Mouse (Mus musculus) midbrain, embryonic 10.5 days (tissue): ENCODE data around the gene Epha3. TPM values are rescaled to one million over a fixed set of nuclear protein-coding genes. Genes with fewer than 3 reads are reported as not detected.

ENCODE experiments used
- DNase-seq: peaks from one replicate; pipeline ENCODE4 v3.0.0-alpha.2; 2017; ENCODE audit warnings: low spot score
- H3K27ac ChIP-seq: fragments of 300-500 bp; sonication (generic); replicated peaks from 2 replicates; pipeline ENCODE4 v1.5.1; 2016; ENCODE audit warnings: mild to moderate bottlenecking
- H3K27me3 ChIP-seq: fragments of 300-500 bp; sonication (generic); 2 replicates; pipeline ENCODE4 v1.6.1; 2016; ENCODE audit warnings: low read depth, mild to moderate bottlenecking; ENCODE audit not compliant: poor library complexity, severe bottlenecking
- H3K36me3 ChIP-seq: fragments of 300-500 bp; sonication (generic); 2 replicates; pipeline ENCODE4 v1.6.1; 2016; ENCODE audit warnings: mild to moderate bottlenecking, moderate library complexity
- H3K4me1 ChIP-seq: fragments of 300-500 bp; sonication (generic); 2 replicates; pipeline ENCODE4 v1.6.1; 2016
- H3K4me3 ChIP-seq: fragments of 300-500 bp; sonication (generic); 2 replicates; pipeline ENCODE4 v1.5.1; 2016; ENCODE audit warnings: mild to moderate bottlenecking, moderate library complexity
- H3K9me3 ChIP-seq: fragments of 300-500 bp; sonication (generic); replicated peaks from 2 replicates; pipeline ENCODE4 v1.6.1; 2016; ENCODE audit warnings: mild to moderate bottlenecking
- WGBS: fragments of 180-500 bp; shearing (Covaris S2); methylation state at CpG from one replicate; pipeline ENCODE4 v1.1.7; 2016; 5-methylcytosine and 5-hydroxymethylcytosine counted together
- polyA plus RNA-seq: library from polyadenylated mRNA; unstranded; fragments of >200 nt; fragmentation: Nextera tagmentation; extraction: Ambion mirVana; gene quantifications from 2 replicates; pipeline ENCODE4 v1.2.1, GENCODE M21; 2016

The Epha3 gene
- polyA plus RNA-seq, 1 experiment from 2014 or later: 26.7 TPM

GRCm38 (mm10) chr16:63816672-63817071 lies 47.3 kb downstream of the Epha3 start:
- Histone ChIP-seq H3K4me3 (no peak overlapping the region), H3K4me1 (peaks cover 24% of the 10 kb centered on the region), H3K36me3 (no peaks in the 10 kb centered on the region), H3K9me3 (no peaks in the 10 kb centered on the region), H3K27me3 (no peaks in the 10 kb centered on the region), H3K27ac (peak overlapping the region; percentile 52; the same call in 1 of the 2 replicates)
- DNase-seq: no peak
- 40% methylated on average over 1 of the region's 1 CpGs for WGBS

GRCm38 (mm10) chr16:63809871-63810270 lies 54.1 kb downstream of the Epha3 start:
- no peak overlapping the region for H3K27ac ChIP-seq
- no peak for DNase-seq
- H3K9me3 ChIP-seq: no peaks in the 10 kb centered on the region
- H3K4me3 ChIP-seq: no peak overlapping the region
- WGBS: 89% methylated on average over 5 of the region's 5 CpGs
- no peaks in the 10 kb centered on the region for H3K36me3 ChIP-seq
- peaks cover 16% of the 10 kb centered on the region for H3K4me1 ChIP-seq
- H3K27me3 ChIP-seq: no peaks in the 10 kb centered on the region

GRCm38 (mm10) chr16:63808991-63809390 lies 55.0 kb downstream of the Epha3 start:
- Histone ChIP-seq H3K4me3 (no peak overlapping the region), H3K4me1 (peaks cover 16% of the 10 kb centered on the region), H3K36me3 (no peaks in the 10 kb centered on the region), H3K27me3 (no peaks in the 10 kb centered on the region), H3K27ac (no peak overlapping the region), H3K9me3 (no peaks in the 10 kb centered on the region)
- DNase-seq: no peak

GRCm38 (mm10) chr16:63806437-63807129 lies 57.4 kb downstream of the Epha3 start:
- no peak overlapping the region for H3K4me3 ChIP-seq
- 35% methylated on average over 5 of the region's 5 CpGs for WGBS
- H3K27ac ChIP-seq: 0 out of 2 replicates have a peak overlapping the region, but pooled peaks have one; percentile 19
- H3K36me3 ChIP-seq: no peaks in the 10 kb centered on the region
- H3K27me3 ChIP-seq: no peaks in the 10 kb centered on the region
- peak; percentile 45 for DNase-seq
- peaks cover 16% of the 10 kb centered on the region for H3K4me1 ChIP-seq
- no peaks in the 10 kb centered on the region for H3K9me3 ChIP-seq

GRCm38 (mm10) chr16:63806025-63806424 lies 58.0 kb downstream of the Epha3 start:
- no peak overlapping the region for H3K27ac ChIP-seq
- H3K4me1 ChIP-seq: peaks cover 16% of the 10 kb centered on the region
- no peaks in the 10 kb centered on the region for H3K27me3 ChIP-seq
- WGBS: 83% methylated on average over 3 of the region's 3 CpGs
- no peaks in the 10 kb centered on the region for H3K9me3 ChIP-seq
- H3K36me3 ChIP-seq: no peaks in the 10 kb centered on the region
- no peak for DNase-seq
- H3K4me3 ChIP-seq: no peak overlapping the region

GRCm38 (mm10) chr16:63801436-63801835 lies 62.5 kb downstream of the Epha3 start:
- WGBS: 88% methylated on average over 3 of the region's 3 CpGs
- H3K36me3 ChIP-seq: no peaks in the 10 kb centered on the region
- H3K4me1 ChIP-seq: peaks cover 6% of the 10 kb centered on the region
- no peak for DNase-seq
- H3K27ac ChIP-seq: no peak overlapping the region
- H3K27me3 ChIP-seq: no peaks in the 10 kb centered on the region
- H3K4me3 ChIP-seq: no peak overlapping the region
- no peaks in the 10 kb centered on the region for H3K9me3 ChIP-seq

- WGBS: 86% methylated on average over 2 of the region's 2 CpGs
- DNase-seq: no peak
- H3K4me1 ChIP-seq: no peaks in the 10 kb centered on the region
- no peaks in the 10 kb centered on the region for H3K9me3 ChIP-seq
- H3K27ac ChIP-seq: no peak overlapping the region
- no peaks in the 10 kb centered on the region for H3K27me3 ChIP-seq
- no peaks in the 10 kb centered on the region for H3K36me3 ChIP-seq
- H3K4me3 ChIP-seq: no peak overlapping the region
Observed at GRCm38 (mm10) chr16:63798341-63798740, 65.6 kb downstream of the Epha3 start.

- Histone ChIP-seq H3K36me3 (no peaks in the 10 kb centered on the region), H3K4me1 (no peaks in the 10 kb centered on the region), H3K27ac (no peak overlapping the region), H3K4me3 (no peak overlapping the region), H3K9me3 (no peaks in the 10 kb centered on the region), H3K27me3 (no peaks in the 10 kb centered on the region)
- no peak for DNase-seq
- WGBS: 90% methylated on average over 5 of the region's 5 CpGs
Observed at GRCm38 (mm10) chr16:63794292-63794691, 69.7 kb downstream of the Epha3 start.

GRCm38 (mm10) chr16:63793805-63794204 lies 70.2 kb downstream of the Epha3 start:
- no peaks in the 10 kb centered on the region for H3K9me3 ChIP-seq
- no peak overlapping the region for H3K27ac ChIP-seq
- no peak overlapping the region for H3K4me3 ChIP-seq
- no peak for DNase-seq
- no peaks in the 10 kb centered on the region for H3K4me1 ChIP-seq
- H3K36me3 ChIP-seq: no peaks in the 10 kb centered on the region
- H3K27me3 ChIP-seq: no peaks in the 10 kb centered on the region
- WGBS: 95% methylated on average over 1 of the region's 1 CpGs

- WGBS: 90% methylated on average over 2 of the region's 2 CpGs
- no peaks in the 10 kb centered on the region for H3K27me3 ChIP-seq
- no peak overlapping the region for H3K4me3 ChIP-seq
- no peak overlapping the region for H3K27ac ChIP-seq
- no peak for DNase-seq
- no peaks in the 10 kb centered on the region for H3K36me3 ChIP-seq
- H3K4me1 ChIP-seq: no peaks in the 10 kb centered on the region
- no peaks in the 10 kb centered on the region for H3K9me3 ChIP-seq
Observed at GRCm38 (mm10) chr16:63792084-63792483, 71.9 kb downstream of the Epha3 start.

GRCm38 (mm10) chr16:63783544-63783943 lies 80.4 kb downstream of the Epha3 start:
- DNase-seq: no peak
- H3K4me3 ChIP-seq: no peak overlapping the region
- no peaks in the 10 kb centered on the region for H3K4me1 ChIP-seq
- H3K9me3 ChIP-seq: no peaks in the 10 kb centered on the region
- no peak overlapping the region for H3K27ac ChIP-seq
- H3K36me3 ChIP-seq: no peaks in the 10 kb centered on the region
- WGBS: 93% methylated on average over 7 of the region's 7 CpGs
- no peaks in the 10 kb centered on the region for H3K27me3 ChIP-seq

GRCm38 (mm10) chr16:63782101-63782500 lies 81.9 kb downstream of the Epha3 start:
- H3K4me1 ChIP-seq: no peaks in the 10 kb centered on the region
- WGBS: 79% methylated on average over 1 of the region's 1 CpGs
- no peak for DNase-seq
- H3K27me3 ChIP-seq: no peaks in the 10 kb centered on the region
- H3K36me3 ChIP-seq: no peaks in the 10 kb centered on the region
- H3K4me3 ChIP-seq: no peak overlapping the region
- no peak overlapping the region for H3K27ac ChIP-seq
- H3K9me3 ChIP-seq: no peaks in the 10 kb centered on the region

- no peaks in the 10 kb centered on the region for H3K36me3 ChIP-seq
- WGBS: 87% methylated on average over 5 of the region's 5 CpGs
- H3K27ac ChIP-seq: no peak overlapping the region
Observed at GRCm38 (mm10) chr16:63780151-63780550, 83.8 kb downstream of the Epha3 start.

More at GRCm38 (mm10) chr16:63780151-63780550, 83.8 kb downstream of the Epha3 start:
- H3K4me1 ChIP-seq: no peaks in the 10 kb centered on the region
- no peak for DNase-seq
- H3K27me3 ChIP-seq: no peaks in the 10 kb centered on the region
- no peaks in the 10 kb centered on the region for H3K9me3 ChIP-seq
- H3K4me3 ChIP-seq: no peak overlapping the region
